ENCODE assay signal across 35 mouse cellular contexts in the genomic region with DNA sequence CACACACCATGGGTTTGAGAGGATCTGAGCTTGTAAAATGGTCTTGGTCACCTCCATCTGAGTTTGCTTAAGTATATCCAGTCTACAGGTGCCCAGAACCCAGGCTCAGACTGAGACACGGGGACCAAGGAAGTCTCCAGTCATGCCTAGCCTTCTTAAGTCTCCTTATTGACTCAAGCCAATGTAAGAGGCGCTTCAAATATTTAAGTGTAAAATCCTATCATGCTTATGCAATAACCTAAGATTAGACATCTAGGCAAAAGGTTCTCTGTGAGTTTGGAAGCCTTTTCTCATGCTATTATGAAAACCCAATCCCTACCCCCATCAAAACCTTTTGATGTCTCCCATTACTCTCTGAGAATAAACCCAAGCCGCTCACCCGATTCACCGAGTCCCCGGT.
"Had no signal": no experiment of that assay in that cellular context is flagged by ENCODE, and none has a peak within 500 bp of the region (broad histone marks: within the 10 kb centered on the region; RNA-seq: fewer than 3 reads in every experiment).

No protein-coding gene starts in this region.

- H3K27me3 ChIP-seq: heart, embryonic 12.5 days; heart, embryonic 13.5 days; heart, embryonic 15.5 days; hindbrain, embryonic 15.5 days; intestine, embryonic 15.5 days had no signal

- H3K9me3 ChIP-seq: heart, embryonic 10.5 days; heart, embryonic 12.5 days; heart, embryonic 13.5 days; heart, embryonic 15.5 days; hindbrain, embryonic 10.5 days; hindbrain, embryonic 12.5 days; hindbrain, embryonic 13.5 days; hindbrain, embryonic 15.5 days; intestine, embryonic 15.5 days; kidney, embryonic 15.5 days had no signal

- DNase-seq: heart, postnatal 10 days; heart, postnatal 14 days; heart, postnatal 36 days; heart, postnatal 4 days; kidney, adult 11 months; kidney, adult 18-20 months; kidney, adult 2 months; kidney, adult 8-10 months; kidney, adult 9 months; kidney, postnatal 10 days; kidney, postnatal 14 days; kidney, postnatal 25 days; kidney, postnatal 36 days; kidney, postnatal 4 days; layer of hippocampus, adult 9-11 months; layer of hippocampus, postnatal 36 days had no signal

- H3K27ac ChIP-seq: heart, embryonic 10.5 days; heart, embryonic 13.5 days; heart, embryonic 15.5 days; hindbrain, embryonic 10.5 days; hindbrain, embryonic 12.5 days; hindbrain, embryonic 13.5 days; hindbrain, embryonic 14.5 days; hindbrain, embryonic 15.5 days; hindbrain, postnatal 0 days; intestine, embryonic 15.5 days; kidney, embryonic 15.5 days; kidney, postnatal 0 days; layer of hippocampus, adult 2 months had no signal

- H3K4me2 ChIP-seq: heart, embryonic 11.5 days; heart, embryonic 12.5 days; heart, embryonic 13.5 days; heart, embryonic 15.5 days; hindbrain, embryonic 12.5 days; hindbrain, embryonic 13.5 days; hindbrain, embryonic 14.5 days; hindbrain, embryonic 15.5 days; intestine, embryonic 15.5 days; kidney, embryonic 15.5 days had no signal

- H3K4me1 ChIP-seq: intestine, embryonic 15.5 days had no signal

- H3K36me3 ChIP-seq: heart, embryonic 10.5 days; heart, embryonic 12.5 days; heart, embryonic 13.5 days; heart, embryonic 15.5 days; hindbrain, embryonic 10.5 days; hindbrain, embryonic 12.5 days; hindbrain, embryonic 13.5 days; hindbrain, embryonic 15.5 days; intestine, embryonic 15.5 days; kidney, embryonic 15.5 days had no signal

- H3K4me3 ChIP-seq: heart, embryonic 10.5 days; heart, embryonic 12.5 days; heart, embryonic 13.5 days; heart, embryonic 15.5 days; hindbrain, embryonic 10.5 days; hindbrain, embryonic 12.5 days; hindbrain, embryonic 13.5 days; hindbrain, embryonic 15.5 days; intestine, embryonic 15.5 days; kidney, embryonic 15.5 days; layer of hippocampus, adult 2 months had no signal

- ATAC-seq: hindbrain, embryonic 16.5 days; hindbrain, postnatal 0 days; inflammation-experienced regulatory T-cells, adult 6 months; intestine, embryonic 15.5 days; intestine, embryonic 16.5 days; intestine, postnatal 0 days had no signal

- H3K9ac ChIP-seq: heart, embryonic 12.5 days; heart, embryonic 13.5 days; heart, embryonic 15.5 days; hindbrain, embryonic 12.5 days; hindbrain, embryonic 13.5 days; hindbrain, embryonic 14.5 days; hindbrain, embryonic 15.5 days; intestine, embryonic 15.5 days; kidney, embryonic 15.5 days had no signal
